Mouse (Mus musculus): Measurements from ENCODE around the gene Pibf1. TPM values are rescaled to one million over a fixed set of nuclear protein-coding genes. Genes with fewer than 3 reads are reported as not detected.

Gene Pibf1
- 10 to 100 TPM; 13.5 to 13.9 TPM for total RNA-seq (2021)

GRCm38 (mm10) chr14:99099267-99099966 is at the start of gene Pibf1, which contains the start of gene Dis3:
Gene Pibf1, plus strand, starts transcription at chr14:99099424.
Gene Dis3, minus strand, starts transcription at chr14:99099770.
- peak; percentile 99 for DNase-seq (ENCODE audit: low spot score in 2 of 2)
- intact Hi-C loops (cut with DNase I), result loop anchor here (2.0 kb wide), 1 partner anchor 53 kb away; the partner anchor contains the start of genes Bora and Mzt1

GRCm38 (mm10) chr14:99058959-99059586 is 40.2 kb upstream of the Pibf1 start:
- intact Hi-C loops (cut with DNase I), result no loop called here
- DNase-seq (ENCODE audit: low spot score in 2 of 2), result peak in 1 of 2 experiments; percentile 80

GRCm38 (mm10) chr14:99060616-99061015 is 38.6 kb upstream of the Pibf1 start:
- peak; percentile 30 to 39 for DNase-seq (ENCODE audit: low spot score in 2 of 2)
- intact Hi-C loops (cut with DNase I), result no loop called here

GRCm38 (mm10) chr14:99063091-99063490 is 36.1 kb upstream of the Pibf1 start:
- intact Hi-C loops (cut with DNase I), result no loop called here
- DNase-seq (ENCODE audit: low spot score in 2 of 2), result no peak

GRCm38 (mm10) chr14:99071146-99071545 is 28.1 kb upstream of the Pibf1 start:
- DNase-seq (ENCODE audit: low spot score in 2 of 2), result no peak
- intact Hi-C loops (cut with DNase I), result no loop called here

- intact Hi-C loops (cut with DNase I), result no loop called here
- no peak for DNase-seq (ENCODE audit: low spot score in 2 of 2)
Observed at GRCm38 (mm10) chr14:99088947-99089346, 10.3 kb upstream of the Pibf1 start.

GRCm38 (mm10) chr14:99099967-99100587 is 853 bp downstream of the Pibf1 start:
- DNase-seq (ENCODE audit: low spot score in 2 of 2), result no peak
- intact Hi-C loops (cut with DNase I), result loop anchor here (2.0 kb wide), 1 partner anchor 53 kb away; the partner anchor contains the start of genes Bora and Mzt1

GRCm38 (mm10) chr14:99103050-99103449 is 3.8 kb downstream of the Pibf1 start:
- intact Hi-C loops (cut with DNase I), result no loop called here
- DNase-seq (ENCODE audit: low spot score in 2 of 2), result no peak

GRCm38 (mm10) chr14:99104542-99105123 is 5.4 kb downstream of the Pibf1 start:
- no peak for DNase-seq (ENCODE audit: low spot score in 2 of 2)
- intact Hi-C loops (cut with DNase I), result no loop called here

GRCm38 (mm10) chr14:99106671-99107070 is 7.4 kb downstream of the Pibf1 start:
- intact Hi-C loops (cut with DNase I), result no loop called here

GRCm38 (mm10) chr14:99107631-99108187 is 8.5 kb downstream of the Pibf1 start:
- intact Hi-C loops (cut with DNase I), result no loop called here
- no peak for DNase-seq (ENCODE audit: low spot score in 2 of 2)

More at GRCm38 (mm10) chr14:99106671-99107070, 7.4 kb downstream of the Pibf1 start:
- no peak for DNase-seq (ENCODE audit: low spot score in 2 of 2)

GRCm38 (mm10) chr14:99108762-99109161 is 9.5 kb downstream of the Pibf1 start:
- intact Hi-C loops (cut with DNase I), result no loop called here
- DNase-seq (ENCODE audit: low spot score in 2 of 2), result no peak

- intact Hi-C loops (cut with DNase I), result no loop called here
- DNase-seq (ENCODE audit: low spot score in 2 of 2), result no peak
Observed at GRCm38 (mm10) chr14:99117576-99117975, 18.4 kb downstream of the Pibf1 start.

GRCm38 (mm10) chr14:99121584-99122339 is 22.5 kb downstream of the Pibf1 start:
- intact Hi-C loops (cut with DNase I), result no loop called here
- no peak for DNase-seq (ENCODE audit: low spot score in 2 of 2)

- intact Hi-C loops (cut with DNase I), result no loop called here
- no peak for DNase-seq (ENCODE audit: low spot score in 2 of 2)
Observed at GRCm38 (mm10) chr14:99124076-99124475, 24.9 kb downstream of the Pibf1 start.

- no peak for DNase-seq (ENCODE audit: low spot score in 2 of 2)
- intact Hi-C loops (cut with DNase I), result no loop called here
Observed at GRCm38 (mm10) chr14:99126713-99127112, 27.5 kb downstream of the Pibf1 start.

- intact Hi-C loops (cut with DNase I), result no loop called here
- no peak for DNase-seq (ENCODE audit: low spot score in 2 of 2)
Observed at GRCm38 (mm10) chr14:99127509-99127908, 28.3 kb downstream of the Pibf1 start.

GRCm38 (mm10) chr14:99129050-99129449 is 29.8 kb downstream of the Pibf1 start:
- no peak for DNase-seq (ENCODE audit: low spot score in 2 of 2)
- intact Hi-C loops (cut with DNase I), result no loop called here

- intact Hi-C loops (cut with DNase I), result no loop called here
- no peak for DNase-seq (ENCODE audit: low spot score in 2 of 2)
Observed at GRCm38 (mm10) chr14:99134048-99134447, 34.8 kb downstream of the Pibf1 start.
